Mouse (Mus musculus) lung, adult 10 weeks (tissue): ENCODE data around the gene Nlk. TPM values are rescaled to one million over a fixed set of nuclear protein-coding genes. Genes with fewer than 3 reads are reported as not detected.

Experiments
- polyA plus RNA-seq: library from polyadenylated mRNA; stranded (reverse); fragments of 350-450 nt; fragmentation: Illumina TruSeq; extraction: RNeasy Lipid Tissue Mini Kit (QIAGEN cat#74804); gene quantifications from one replicate; pipeline ENCODE4 v1.2.3, GENCODE M21; 2014; ENCODE audit warnings: low read depth, low replicate concordance; ENCODE audit not compliant: insufficient read depth

Gene Nlk
- polyA plus RNA-seq, result 12.5 TPM

GRCm38 (mm10) chr11:78696777-78697752 is at the start of gene Nlk:
TSS of gene Nlk (minus strand) at chr11:78697373.

GRCm38 (mm10) chr11:78550168-78551058 is 146.8 kb downstream of the Nlk start, which contains the start of gene Tmem97:
TSS of gene Tmem97 (minus strand) at chr11:78550777.

GRCm38 (mm10) chr11:78536080-78536689 is 161.0 kb downstream of the Nlk start, which contains the start of the genes Tnfaip1 and Ift20:
TSS of gene Tnfaip1 (minus strand) at chr11:78536332.
TSS of gene Ift20 (plus strand) at chr11:78536361.

Other genes starting within 250 kb of the Nlk start
- gene Slc46a1, start 231.7 kb downstream of the Nlk start, polyA plus RNA-seq, result 4.6 TPM
- 0.06 TPM for gene Sarm1, start 199.6 kb downstream of the Nlk start, polyA plus RNA-seq
- gene Vtn, start 198.3 kb downstream of the Nlk start, polyA plus RNA-seq, result 18.2 TPM
- gene Sebox, start 193.9 kb downstream of the Nlk start, polyA plus RNA-seq, result not detected
- gene Tmem199, start 185.2 kb downstream of the Nlk start, polyA plus RNA-seq, result 20.9 TPM
- gene Poldip2, start 185.2 kb downstream of the Nlk start, polyA plus RNA-seq, result 45.2 TPM
- gene Tnfaip1, start 161.0 kb downstream of the Nlk start, polyA plus RNA-seq, result 46.8 TPM
- 146 TPM for gene Ift20, start 161.0 kb downstream of the Nlk start, polyA plus RNA-seq
- gene Tmem97, start 146.6 kb downstream of the Nlk start, polyA plus RNA-seq, result 33.8 TPM
- gene Ccnq, start 54.4 kb upstream of the Nlk start, polyA plus RNA-seq, result 21.5 TPM
- 8.5 TPM for gene Lyrm9, start 129.2 kb upstream of the Nlk start, polyA plus RNA-seq
- 1.3 TPM for gene Nos2, start 223.4 kb upstream of the Nlk start, polyA plus RNA-seq